Mouse (Mus musculus): Measurements from ENCODE around the gene Gm37240.

GRCm38 (mm10) chr3:84693886-84694285 is 1193.4 kb downstream of the Gm37240 start:
- no peak for TF ChIP-seq POLR2A (IDR thresholded peaks at IDR 0.05; ENCODE audit: borderline replicate concordance, insufficient read depth, low read length)
- no peak for TF ChIP-seq CTCF (IDR thresholded peaks at IDR 0.05; ENCODE audit: borderline replicate concordance, insufficient read depth, low read depth, low read length)
